Mouse (Mus musculus) MEL (cell line): Measurements from ENCODE around the gene Ern1. TPM values are rescaled to one million over a fixed set of nuclear protein-coding genes. Genes with fewer than 3 reads are reported as not detected.
"Not testable (repeated sequence)": the region's sequence is repeated elsewhere in the genome, so short reads cannot be mapped to it uniquely, and the experiment has no call there.

Experiments used
- DNase-seq: peaks from one replicate; pipeline ENCODE4 v3.0.0; 2011; ENCODE audit warnings: low read depth, low spot score
- H3K27ac ChIP-seq: 2 replicates; pipeline ENCODE4 v1.5.1; 2012; ENCODE audit warnings: low read depth, mild to moderate bottlenecking, control low read depth, low read length, moderate library complexity; ENCODE audit not compliant: control insufficient read depth
- H3K27me3 ChIP-seq, 2 experiments: fragments of 150-350 bp in 1 of 2; sonication (generic) in 1 of 2; 2 replicates each; pipeline ENCODE4 v1.6.1; 2012; ENCODE audit warnings: low read length in 2 of 2, mild to moderate bottlenecking in 2 of 2, improper control_type of control experiment in 1 of 2, moderate library complexity in 1 of 2; ENCODE audit not compliant: insufficient read depth in 2 of 2, control insufficient read depth in 1 of 2
- H3K36me3 ChIP-seq, 2 experiments: 2 replicates each; pipeline ENCODE4 v1.6.1; 2012 to 2014; ENCODE audit warnings: low read length in 2 of 2, improper control_type of control experiment in 1 of 2, inconsistent platforms in 1 of 2, mild to moderate bottlenecking in 1 of 2; ENCODE audit not compliant: insufficient read depth in 2 of 2, control insufficient read depth in 1 of 2
- H3K4me1 ChIP-seq, 2 experiments: fragments of 150-350 bp in 1 of 2; sonication (generic) in 1 of 2; 2 replicates each; pipeline ENCODE4 v1.6.1; 2012; ENCODE audit warnings: low read length in 2 of 2, improper control_type of control experiment in 1 of 2, mild to moderate bottlenecking in 1 of 2; ENCODE audit not compliant: insufficient read depth in 2 of 2, control insufficient read depth in 1 of 2
- H3K4me3 ChIP-seq, 2 experiments: fragments of 150-350 bp in 1 of 2; sonication (generic) in 1 of 2; 2 replicates each; pipeline ENCODE4 v1.5.1; 2012; ENCODE audit warnings: low read depth in 2 of 2, low read length in 2 of 2, mild to moderate bottlenecking in 2 of 2, moderate library complexity in 2 of 2, control low read depth in 1 of 2, improper control_type of control experiment in 1 of 2; ENCODE audit not compliant: control insufficient read depth in 1 of 2, insufficient read depth in 1 of 2
- H3K79me2 ChIP-seq: 2 replicates; pipeline ENCODE4 v1.6.1; 2012; ENCODE audit warnings: mild to moderate bottlenecking, low read length, moderate library complexity; ENCODE audit not compliant: control insufficient read depth, poor library complexity, insufficient read depth
- H3K9ac ChIP-seq: 2 replicates; pipeline ENCODE4 v1.6.1; 2012; ENCODE audit warnings: low read depth, mild to moderate bottlenecking, control low read depth, low read length, moderate library complexity; ENCODE audit not compliant: control insufficient read depth, poor library complexity, severe bottlenecking
- H3K9me3 ChIP-seq: fragments of 150-350 bp; sonication (generic); replicated peaks from 2 replicates; pipeline ENCODE4 v1.6.1; 2012; ENCODE audit warnings: mild to moderate bottlenecking, low read length, improper control_type of control experiment, moderate library complexity; ENCODE audit not compliant: insufficient read depth
- CHD1 ChIP-seq: IDR thresholded peaks from 2 replicates; pipeline ENCODE4 v1.6.1; 2012; ENCODE audit warnings: low read depth, mild to moderate bottlenecking, inconsistent platforms, low read length, improper control_type of control experiment
- CTCF ChIP-seq, 3 experiments: IDR thresholded peaks in 2 of 3; conservative IDR thresholded peaks in 1 of 3; 2 replicates each; pipeline ENCODE4 v1.5.1; 2011 to 2012; ENCODE audit warnings: low read length in 3 of 3, low read depth in 2 of 3, mild to moderate bottlenecking in 2 of 3, improper control_type of control experiment in 1 of 3, inconsistent platforms in 1 of 3, mixed read lengths in 1 of 3, moderate library complexity in 1 of 3; ENCODE audit not compliant: control insufficient read depth in 1 of 3, insufficient read depth in 1 of 3, poor library complexity in 1 of 3, severe bottlenecking in 1 of 3
- E2F4 ChIP-seq: IDR thresholded peaks from 2 replicates; pipeline ENCODE4 v1.6.1; 2011; ENCODE audit warnings: low read depth, low read length, improper control_type of control experiment, borderline replicate concordance
- ELF1 ChIP-seq: IDR thresholded peaks from 2 replicates; pipeline ENCODE4 v1.6.1; 2014; ENCODE audit warnings: low read depth, mild to moderate bottlenecking, inconsistent platforms, low read length, improper control_type of control experiment, moderate library complexity
- EP300 ChIP-seq, 2 experiments: IDR thresholded peaks; 2 replicates each; pipeline ENCODE4 v1.6.1; 2011; ENCODE audit warnings: improper control_type of control experiment in 2 of 2, low read length in 2 of 2, low read depth in 1 of 2, mild to moderate bottlenecking in 1 of 2
- ETS1 ChIP-seq: IDR thresholded peaks from 2 replicates; pipeline ENCODE4 v1.6.1; 2012; ENCODE audit warnings: low read depth, mild to moderate bottlenecking, inconsistent platforms, low read length, improper control_type of control experiment, moderate library complexity
- GABPA ChIP-seq: IDR thresholded peaks from 2 replicates; pipeline ENCODE4 v1.6.1; 2012; ENCODE audit warnings: low read depth, mild to moderate bottlenecking, inconsistent platforms, low read length, improper control_type of control experiment, moderate library complexity
- HCFC1 ChIP-seq: IDR thresholded peaks from 2 replicates; pipeline ENCODE4 v1.6.1; 2012; ENCODE audit warnings: low read depth, mild to moderate bottlenecking, inconsistent platforms, low read length, improper control_type of control experiment, moderate library complexity
- JUND ChIP-seq: IDR thresholded peaks from 2 replicates; pipeline ENCODE4 v1.6.1; 2011; ENCODE audit warnings: low read depth, mild to moderate bottlenecking, improper control_type of control experiment, low read length
- KAT2A ChIP-seq: conservative IDR thresholded peaks from 2 replicates; pipeline ENCODE4 v1.6.1; 2012; ENCODE audit warnings: low read depth, low read length, improper control_type of control experiment, inconsistent platforms
- MAX ChIP-seq: IDR thresholded peaks from 2 replicates; pipeline ENCODE4 v1.6.1; 2011; ENCODE audit warnings: low read length, improper control_type of control experiment
- MYC ChIP-seq: IDR thresholded peaks from 2 replicates; pipeline ENCODE4 v1.6.1; 2011; ENCODE audit warnings: low read depth, mild to moderate bottlenecking, low read length, improper control_type of control experiment, moderate library complexity
- NELFE ChIP-seq: IDR thresholded peaks from 2 replicates; pipeline ENCODE4 v1.6.1; 2011; ENCODE audit warnings: low read depth, low read length, improper control_type of control experiment
- NRF1 ChIP-seq: IDR thresholded peaks from 2 replicates; pipeline ENCODE4 v1.6.1; 2014; ENCODE audit warnings: low read depth, mild to moderate bottlenecking, inconsistent platforms, low read length, improper control_type of control experiment, moderate library complexity; ENCODE audit not compliant: poor library complexity, insufficient read depth, severe bottlenecking
- SIN3A ChIP-seq: IDR thresholded peaks from 2 replicates; pipeline ENCODE4 v1.6.1; 2012; ENCODE audit warnings: low read length, improper control_type of control experiment, inconsistent platforms
- SMC3 ChIP-seq: IDR thresholded peaks from 2 replicates; pipeline ENCODE4 v1.6.1; 2011; ENCODE audit warnings: low read depth, low read length, improper control_type of control experiment
- TAL1 ChIP-seq: IDR thresholded peaks from 2 replicates; pipeline ENCODE4 v1.6.1; 2012; ENCODE audit warnings: mild to moderate bottlenecking, inconsistent platforms, low read length, moderate library complexity, mixed read lengths
- UBTF ChIP-seq: IDR thresholded peaks from 2 replicates; pipeline ENCODE4 v1.6.1; 2012; ENCODE audit warnings: low read depth, mild to moderate bottlenecking, inconsistent platforms, low read length, improper control_type of control experiment, moderate library complexity, borderline replicate concordance; ENCODE audit not compliant: insufficient read depth
- USF1 ChIP-seq: IDR thresholded peaks from 2 replicates; pipeline ENCODE4 v1.6.1; 2014; ENCODE audit warnings: low read depth, mild to moderate bottlenecking, inconsistent platforms, low read length, improper control_type of control experiment, moderate library complexity
- USF2 ChIP-seq, 2 experiments: IDR thresholded peaks; 2 replicates each; pipeline ENCODE4 v1.6.1; 2011 to 2012; ENCODE audit warnings: improper control_type of control experiment in 2 of 2, low read length in 2 of 2, borderline replicate concordance in 1 of 2, inconsistent platforms in 1 of 2, low read depth in 1 of 2, mild to moderate bottlenecking in 1 of 2; ENCODE audit not compliant: insufficient read depth in 1 of 2
- ZC3H11A ChIP-seq: IDR thresholded peaks from 2 replicates; pipeline ENCODE4 v1.6.1; 2012; ENCODE audit warnings: low read depth, mild to moderate bottlenecking, inconsistent platforms, low read length, improper control_type of control experiment
- ZMIZ1 ChIP-seq: IDR thresholded peaks from 2 replicates; pipeline ENCODE4 v1.6.1; 2012; ENCODE audit warnings: low read depth, mild to moderate bottlenecking, inconsistent platforms, low read length, improper control_type of control experiment, moderate library complexity
- ZNF384 ChIP-seq: IDR thresholded peaks from 2 replicates; pipeline ENCODE4 v1.6.1; 2012; ENCODE audit warnings: low read depth, mild to moderate bottlenecking, inconsistent platforms, low read length, improper control_type of control experiment
- polyA plus RNA-seq, 2 experiments: library from polyadenylated mRNA; stranded (reverse) in 1 of 2; unstranded in 1 of 2; fragments of >175 nt in 1 of 2; fragments of >200 nt in 1 of 2; gene quantifications; 2 replicates each; pipeline versions ENCODE4 v1.2.1 to v1.2.4; 2012; ENCODE audit warnings: low replicate concordance in 2 of 2, low read depth in 1 of 2; ENCODE audit not compliant: insufficient read length in 2 of 2, insufficient read depth in 1 of 2, missing spikeins in 1 of 2
- total RNA-seq: library from RNA; depleted of rRNA; stranded (reverse); fragments of 300-350 nt; gene quantifications from 2 replicates; pipeline ENCODE4 v1.2.3, GENCODE M21; 2012

The Ern1 gene
- total and polyA plus RNA-seq, 3 experiments: 4.3 to 5.7 TPM; not detected in 1

DNA sequence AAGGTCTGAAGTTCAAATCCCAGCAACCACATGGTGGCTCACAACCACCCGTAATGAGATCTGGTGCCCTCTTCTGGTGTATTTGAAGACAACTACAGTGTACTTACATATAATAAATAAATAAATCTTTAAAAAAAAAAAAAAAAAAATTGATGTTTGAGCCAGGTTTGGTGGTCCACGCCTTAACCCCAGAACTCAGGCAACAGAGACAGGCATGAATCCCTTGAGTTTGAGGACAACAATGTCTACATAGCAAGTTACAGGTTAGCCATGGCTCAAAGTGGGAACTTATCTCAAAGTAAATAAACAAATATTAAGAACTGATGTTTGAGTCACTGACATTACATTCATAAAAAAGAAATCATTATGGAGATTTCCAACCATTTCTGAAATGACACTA, 45.1 kb downstream of the Ern1 start:
- H3K9me3 ChIP-seq, H3K27me3 ChIP-seq, H3K9ac ChIP-seq, H3K27ac ChIP-seq, H3K4me3 ChIP-seq, H3K79me2 ChIP-seq, DNase-seq: not testable (repeated sequence)
- Histone ChIP-seq H3K36me3 (peaks cover 0 to 33% of the 10 kb centered on the region in 2 experiments; a peak in 3 of 4 replicates), H3K4me1 (peaks cover 24 to 26% of the 10 kb centered on the region in 2 experiments)
- TF ChIP-seq CTCF (IDR thresholded peaks at IDR 0.05 in 2 of 3, conservative IDR thresholded peaks at IDR 0.05 in 1 of 3; ENCODE audit: control insufficient read depth in 1 of 3, insufficient read depth in 1 of 3, low read depth in 2 of 3, low read length in 3 of 3, poor library complexity in 1 of 3, severe bottlenecking in 1 of 3) (peak in 1 of 3 experiments; percentile 32; a peak in 2 of 6 replicates), SMC3 (peak; percentile 30; the same call in 1 of the 2 replicates), ZNF384 (peak; percentile 68)

DNA sequence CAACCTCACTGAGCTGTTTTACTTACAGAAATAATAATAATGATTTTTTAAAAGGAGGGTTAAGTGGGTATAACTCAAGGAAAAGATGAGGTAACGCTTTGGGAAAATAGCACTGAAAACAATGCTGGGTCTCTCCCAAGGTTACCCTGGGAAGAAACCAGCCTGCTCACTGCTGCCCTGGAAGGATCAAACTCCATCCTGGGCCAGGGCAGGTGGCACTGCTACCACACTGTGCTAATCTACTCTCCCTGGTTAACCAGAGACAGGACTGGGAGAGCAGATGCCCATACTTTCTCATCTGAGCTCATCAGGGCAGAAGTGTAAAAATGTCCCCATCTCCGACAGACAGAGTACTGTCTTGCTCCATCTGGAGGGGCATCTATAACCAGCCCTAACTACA, 47.3 kb downstream of the Ern1 start:
- Histone ChIP-seq H3K27me3 (no peaks in the 10 kb centered on the region), H3K79me2 (no peaks in the 10 kb centered on the region), H3K4me1 (peaks cover 24 to 26% of the 10 kb centered on the region in 2 experiments), H3K27ac (peak overlapping the region; percentile 98; the same call in 1 of the 2 replicates), H3K9me3 (no peaks in the 10 kb centered on the region), H3K9ac (no peak overlapping the region), H3K4me3 (no peak overlapping the region), H3K36me3 (peaks cover 0 to 32% of the 10 kb centered on the region in 2 experiments; a peak in 3 of 4 replicates)
- TF ChIP-seq TAL1: no peak
- TF ChIP-seq MAX: no peak
- no peak for TF ChIP-seq USF2 (IDR thresholded peaks at IDR 0.05; ENCODE audit: borderline replicate concordance in 1 of 2, insufficient read depth in 1 of 2, low read depth in 1 of 2, low read length in 2 of 2)
- no peak for TF ChIP-seq GABPA
- no peak for TF ChIP-seq CHD1
- DNase-seq: no peak

DNA sequence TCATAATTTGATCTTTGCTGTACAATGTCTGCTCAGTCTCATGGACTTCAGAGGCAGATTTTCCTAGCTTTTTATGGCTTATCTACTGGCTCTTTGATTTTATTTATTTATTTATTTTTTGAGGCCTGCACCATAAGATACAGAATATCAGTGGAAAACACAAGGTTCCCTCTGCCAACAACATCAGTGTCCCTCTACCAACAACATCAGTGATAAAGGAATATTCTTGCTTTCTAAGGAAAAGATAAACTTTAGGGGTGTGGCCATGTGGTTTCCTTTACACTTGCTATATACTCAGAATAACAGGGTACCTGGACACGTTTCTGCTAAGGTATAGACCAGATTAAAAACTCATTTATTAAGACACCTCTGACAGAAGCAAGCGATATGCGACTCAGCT, 48.3 kb downstream of the Ern1 start:
- Histone ChIP-seq H3K4me1 (peaks cover 24 to 26% of the 10 kb centered on the region in 2 experiments), H3K27me3 (no peaks in the 10 kb centered on the region), H3K4me3 (no peak overlapping the region), H3K9ac (peak overlapping the region; percentile 54), H3K36me3 (peaks cover 0 to 32% of the 10 kb centered on the region in 2 experiments; a peak in 2 of 4 replicates), H3K9me3 (no peaks in the 10 kb centered on the region), H3K79me2 (no peaks in the 10 kb centered on the region), H3K27ac (peak overlapping the region; percentile 98)
- DNase-seq: peak; percentile 63
- peak; percentile 27; the same call in 1 of the 2 replicates for TF ChIP-seq NELFE
- TF ChIP-seq MAX: 0 out of 2 replicates have a peak, but pooled peaks have one; percentile 39
- 0 out of 2 replicates have a peak, but pooled peaks have one; percentile 32 for TF ChIP-seq ELF1
- TF ChIP-seq ETS1: peak; percentile 76
- TF ChIP-seq USF2 (IDR thresholded peaks at IDR 0.05; ENCODE audit: borderline replicate concordance in 1 of 2, insufficient read depth in 1 of 2, low read depth in 1 of 2, low read length in 2 of 2): no peak
- no peak for TF ChIP-seq HCFC1
- no peak for TF ChIP-seq UBTF
- no peak for TF ChIP-seq SMC3
- peak; percentile 69 for TF ChIP-seq SIN3A
- 0 out of 2 replicates have a peak, but pooled peaks have one; percentile 6 for TF ChIP-seq JUND
- peak; percentile 48; the same call in 1 of the 2 replicates for TF ChIP-seq KAT2A
- TF ChIP-seq USF1: peak; percentile 58; the same call in 1 of the 2 replicates
- TF ChIP-seq ZMIZ1: no peak
- TF ChIP-seq CTCF (IDR thresholded peaks at IDR 0.05 in 2 of 3, conservative IDR thresholded peaks at IDR 0.05 in 1 of 3; ENCODE audit: control insufficient read depth in 1 of 3, insufficient read depth in 1 of 3, low read depth in 2 of 3, low read length in 3 of 3, poor library complexity in 1 of 3, severe bottlenecking in 1 of 3): no peak
- no peak for TF ChIP-seq NRF1
- no peak; the same call in 1 of the 2 replicates for TF ChIP-seq ZC3H11A
- TF ChIP-seq E2F4: no peak
- peak; percentile 92 to 95 for TF ChIP-seq EP300 (IDR thresholded peaks at IDR 0.05; ENCODE audit: low read depth in 1 of 2, low read length in 2 of 2)
- TF ChIP-seq MYC: peak; percentile 82; the same call in 1 of the 2 replicates
